Mouse (Mus musculus): ENCODE measurements around the gene Haus8. TPM values are rescaled to one million over a fixed set of nuclear protein-coding genes. Genes with fewer than 3 reads are reported as not detected.
"Not testable (repeated sequence)": the region's sequence is repeated elsewhere in the genome, so short reads cannot be mapped to it uniquely, and the experiment has no call there.

The Haus8 gene
- polyA plus RNA-seq, 1 experiment from 2014 or later: 54.6 TPM

DNA sequence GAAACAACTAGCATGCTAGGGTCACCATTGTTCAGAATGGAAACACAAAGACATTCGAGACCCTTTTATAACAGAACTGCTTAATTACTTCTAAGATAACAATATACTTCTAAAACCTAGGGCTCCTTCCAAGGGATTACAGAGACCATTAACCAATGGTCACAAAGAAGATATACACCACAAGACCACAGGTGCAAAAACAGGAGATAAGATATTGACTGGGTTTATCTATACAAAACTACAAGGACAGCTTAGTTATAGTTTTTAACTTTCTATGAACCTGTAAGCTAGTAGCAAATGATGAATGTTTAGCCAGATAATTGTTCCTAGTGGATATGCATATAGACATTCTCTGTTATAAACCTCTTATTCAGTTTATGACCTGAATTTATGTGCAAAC, 30.1 kb upstream of the Haus8 start:
- no peak overlapping the region for H3K4me3 ChIP-seq
- no peak overlapping the region for H3K9ac ChIP-seq
- no peaks in the 10 kb centered on the region for H3K4me1 ChIP-seq
- no peak overlapping the region for H3K27ac ChIP-seq
- 90% methylated on average over 1 of the region's 1 CpGs for WGBS
- H3K36me3 ChIP-seq: peaks cover 5% of the 10 kb centered on the region
- no peaks in the 10 kb centered on the region for H3K9me3 ChIP-seq
- H3K4me2 ChIP-seq (replicated peaks): no peak overlapping the region
- no peak for ATAC-seq (ENCODE audit: insufficient number of reproducible peaks, insufficient read depth, low FRiP score, low TSS enrichment)
- no peaks in the 10 kb centered on the region for H3K27me3 ChIP-seq

DNA sequence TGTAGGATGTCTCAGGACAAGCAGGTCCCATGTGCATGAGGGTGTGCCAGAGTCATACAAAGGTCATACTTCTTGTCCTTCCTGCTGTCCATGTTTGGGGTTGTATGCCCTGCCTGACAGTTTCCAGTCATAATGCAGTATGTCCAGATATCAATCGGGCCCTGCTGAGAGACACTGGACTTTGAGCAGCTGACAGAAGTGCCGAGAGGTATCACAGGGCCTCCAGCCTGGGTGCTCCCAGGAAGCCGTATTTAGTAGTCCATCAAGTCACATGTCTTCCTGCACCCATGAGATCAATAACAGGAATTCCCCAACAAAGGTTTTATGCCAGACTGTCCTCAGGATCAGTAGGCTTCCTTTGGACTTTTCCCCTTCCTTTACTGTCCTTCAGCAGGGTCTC, 27.0 kb upstream of the Haus8 start:
- no peaks in the 10 kb centered on the region for H3K4me1 ChIP-seq
- H3K36me3 ChIP-seq: peaks cover 22% of the 10 kb centered on the region
- WGBS: 95% methylated on average over 3 of the region's 3 CpGs

DNA sequence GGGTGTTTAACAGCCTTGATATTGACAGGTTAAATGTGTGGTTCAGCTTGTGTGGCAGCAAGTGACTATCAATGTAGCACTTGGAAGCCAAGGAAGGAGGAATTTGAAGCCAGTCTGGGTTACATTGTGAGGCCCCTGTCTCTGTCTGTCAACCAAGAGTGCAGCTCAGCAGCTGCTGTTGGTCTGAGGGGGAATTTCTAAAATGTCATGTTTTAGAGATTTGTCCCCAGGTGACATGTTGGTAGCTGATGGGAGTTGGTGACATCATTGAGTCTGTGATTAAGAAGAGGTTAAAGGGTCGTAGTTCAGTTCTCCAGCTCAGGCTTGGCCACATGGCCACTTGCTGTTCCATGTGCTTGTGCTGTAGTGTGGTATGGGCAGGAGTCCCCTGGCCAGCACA, 24.7 kb upstream of the Haus8 start:
- Histone ChIP-seq H3K4me2 (replicated peaks) (no peak overlapping the region), H3K9ac (no peak overlapping the region), H3K4me1 (no peaks in the 10 kb centered on the region), H3K27ac (no peak overlapping the region), H3K36me3 (peaks cover 24% of the 10 kb centered on the region), H3K9me3 (no peaks in the 10 kb centered on the region), H3K27me3 (no peaks in the 10 kb centered on the region), H3K4me3 (no peak overlapping the region)
- 88% methylated on average over 1 of the region's 1 CpGs for WGBS
- ATAC-seq (ENCODE audit: insufficient number of reproducible peaks, insufficient read depth, low FRiP score, low TSS enrichment): no peak

More for the DNA sequence above, 27.0 kb upstream of the Haus8 start:
- H3K9me3 ChIP-seq: no peaks in the 10 kb centered on the region
- no peak overlapping the region for H3K9ac ChIP-seq
- no peak overlapping the region for H3K4me3 ChIP-seq
- no peak overlapping the region for H3K4me2 ChIP-seq (replicated peaks)
- ATAC-seq (ENCODE audit: insufficient number of reproducible peaks, insufficient read depth, low FRiP score, low TSS enrichment): no peak
- no peaks in the 10 kb centered on the region for H3K27me3 ChIP-seq
- no peak overlapping the region for H3K27ac ChIP-seq

DNA sequence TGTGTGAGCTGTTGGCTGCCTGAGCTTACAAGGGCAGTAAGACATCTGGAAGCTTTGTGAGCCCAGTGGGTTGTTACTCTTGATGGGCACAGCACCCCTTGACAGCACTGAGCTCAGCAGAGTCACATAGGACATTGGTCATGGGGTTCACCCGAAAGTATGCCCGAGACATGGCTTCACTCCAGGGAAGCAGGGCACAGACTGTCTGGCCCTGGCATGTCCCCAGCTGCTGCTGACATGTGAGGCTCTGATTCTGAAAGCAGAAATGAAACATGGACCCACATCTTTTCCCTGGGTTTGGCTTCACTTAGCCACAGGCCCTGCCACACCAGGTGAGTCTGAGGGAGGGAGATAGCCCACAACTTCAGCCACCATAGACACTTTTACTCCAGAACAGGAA, 24.1 kb upstream of the Haus8 start:
- Histone ChIP-seq H3K4me2 (replicated peaks) (no peak overlapping the region), H3K9me3 (no peaks in the 10 kb centered on the region), H3K4me3 (no peak overlapping the region), H3K4me1 (no peaks in the 10 kb centered on the region), H3K9ac (no peak overlapping the region), H3K27ac (no peak overlapping the region), H3K36me3 (peaks cover 24% of the 10 kb centered on the region), H3K27me3 (no peaks in the 10 kb centered on the region)
- ATAC-seq (ENCODE audit: insufficient number of reproducible peaks, insufficient read depth, low FRiP score, low TSS enrichment): no peak
- 93% methylated on average over 2 of the region's 2 CpGs for WGBS

DNA sequence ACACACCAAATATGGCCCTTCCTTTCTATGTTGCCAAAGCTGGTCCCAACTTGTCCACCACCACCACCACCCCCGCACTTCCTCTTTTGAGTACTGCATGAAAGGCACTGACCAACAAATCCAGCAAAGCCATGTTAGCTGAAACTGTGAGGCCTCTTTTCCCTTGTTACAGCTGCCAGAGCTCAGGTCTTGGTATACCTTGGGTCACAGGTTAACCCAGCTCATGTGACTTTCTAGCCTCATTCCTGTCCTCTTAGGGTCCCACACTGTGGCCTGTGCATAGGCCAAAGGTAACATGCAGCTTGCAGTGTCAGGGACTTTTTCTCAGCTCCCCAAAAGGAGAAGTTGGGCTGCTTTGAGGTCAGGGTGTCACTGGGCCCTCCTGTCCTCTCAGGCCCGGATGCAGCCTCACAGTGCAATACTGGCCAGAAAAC, 23.5 kb upstream of the Haus8 start:
- H3K4me3 ChIP-seq: no peak overlapping the region
- 85% methylated on average over 2 of the region's 2 CpGs for WGBS
- H3K27me3 ChIP-seq: no peaks in the 10 kb centered on the region
- no peak overlapping the region for H3K9ac ChIP-seq
- ATAC-seq (ENCODE audit: insufficient number of reproducible peaks, insufficient read depth, low FRiP score, low TSS enrichment): no peak
- H3K9me3 ChIP-seq: no peaks in the 10 kb centered on the region
- H3K27ac ChIP-seq: no peak overlapping the region
- no peaks in the 10 kb centered on the region for H3K4me1 ChIP-seq
- no peak overlapping the region for H3K4me2 ChIP-seq (replicated peaks)
- peaks cover 28% of the 10 kb centered on the region for H3K36me3 ChIP-seq

DNA sequence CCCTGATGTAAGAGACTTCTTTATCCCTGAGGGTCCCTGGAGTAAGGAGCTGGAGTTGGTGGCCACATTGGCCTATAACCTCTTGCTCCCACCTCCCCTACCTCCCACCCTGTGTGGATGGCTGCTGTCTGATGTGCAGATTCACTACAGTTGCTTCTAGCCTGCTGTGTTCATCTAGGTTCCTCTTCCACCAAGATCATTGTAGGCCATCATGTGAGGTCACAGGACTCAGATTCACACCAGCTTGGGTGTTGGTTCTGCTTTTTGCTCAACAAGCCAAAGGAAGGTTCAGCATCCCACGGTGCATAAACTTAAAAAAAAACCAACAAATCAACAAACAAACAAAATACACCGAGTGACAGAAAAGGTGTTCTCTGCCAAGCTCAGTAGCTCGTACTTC, 21.2 kb upstream of the Haus8 start:
- H3K9ac ChIP-seq; ATAC-seq (ENCODE audit: insufficient number of reproducible peaks, insufficient read depth, low FRiP score, low TSS enrichment): not testable (repeated sequence)
- 84% methylated on average over 3 of the region's 3 CpGs for WGBS

DNA sequence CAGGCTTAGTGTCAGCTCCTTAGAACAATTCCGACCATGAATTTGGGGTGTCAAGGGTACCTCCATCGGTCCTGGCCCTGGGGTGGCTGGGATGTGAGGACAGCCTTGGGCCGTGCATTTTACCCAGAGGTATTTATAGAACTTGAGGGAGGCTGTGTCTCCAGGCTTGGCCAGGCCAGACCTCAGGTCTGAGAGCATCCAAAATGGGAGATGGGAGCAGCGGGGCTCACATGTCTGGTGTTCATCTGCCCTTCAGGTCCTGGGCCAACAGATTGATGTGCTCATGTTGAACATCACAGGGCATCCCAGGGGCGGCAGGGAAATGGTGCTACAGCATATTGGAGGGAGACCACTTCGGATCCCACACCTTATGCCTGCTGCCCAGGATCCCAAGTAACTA, 18.6 kb upstream of the Haus8 start:
- Histone ChIP-seq H3K4me2 (replicated peaks) (no peak overlapping the region), H3K9ac (no peak overlapping the region), H3K4me3 (no peak overlapping the region), H3K27me3 (no peaks in the 10 kb centered on the region), H3K27ac (no peak overlapping the region), H3K4me1 (no peaks in the 10 kb centered on the region), H3K36me3 (peaks cover 34% of the 10 kb centered on the region), H3K9me3 (no peaks in the 10 kb centered on the region)
- WGBS: 98% methylated on average over 6 of the region's 6 CpGs
- ATAC-seq (ENCODE audit: insufficient number of reproducible peaks, insufficient read depth, low FRiP score, low TSS enrichment): no peak

More for the DNA sequence above, 21.2 kb upstream of the Haus8 start:
- H3K36me3 ChIP-seq: peaks cover 45% of the 10 kb centered on the region
- not testable (repeated sequence) for H3K4me1 ChIP-seq; H3K4me3 ChIP-seq; H3K4me2 ChIP-seq (replicated peaks); H3K27ac ChIP-seq; H3K9me3 ChIP-seq; H3K27me3 ChIP-seq

DNA sequence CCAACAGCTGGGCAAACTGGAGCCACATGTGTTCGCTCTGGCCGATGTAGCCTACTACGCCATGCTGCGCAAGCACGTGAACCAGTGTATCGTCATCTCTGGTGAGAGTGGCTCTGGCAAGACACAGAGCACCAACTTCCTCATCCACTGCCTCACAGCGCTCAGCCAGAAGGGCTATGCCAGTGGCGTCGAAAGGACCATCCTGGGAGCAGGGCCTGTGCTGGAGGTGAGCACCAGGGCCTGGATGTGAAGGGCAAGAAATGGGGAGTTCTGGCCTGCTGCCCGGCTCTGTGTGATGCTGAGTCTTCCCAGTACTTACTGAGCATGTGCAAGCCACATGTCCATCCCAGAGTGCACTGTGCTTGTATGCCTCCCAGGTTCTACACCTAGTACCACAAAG, 18.2 kb upstream of the Haus8 start:
- Histone ChIP-seq H3K27ac (no peak overlapping the region), H3K4me2 (replicated peaks) (no peak overlapping the region), H3K9me3 (no peaks in the 10 kb centered on the region), H3K4me3 (no peak overlapping the region), H3K36me3 (peaks cover 31% of the 10 kb centered on the region), H3K4me1 (no peaks in the 10 kb centered on the region), H3K27me3 (no peaks in the 10 kb centered on the region), H3K9ac (no peak overlapping the region)
- no peak for ATAC-seq (ENCODE audit: insufficient number of reproducible peaks, insufficient read depth, low FRiP score, low TSS enrichment)
- WGBS: 93% methylated on average over 10 of the region's 10 CpGs

DNA sequence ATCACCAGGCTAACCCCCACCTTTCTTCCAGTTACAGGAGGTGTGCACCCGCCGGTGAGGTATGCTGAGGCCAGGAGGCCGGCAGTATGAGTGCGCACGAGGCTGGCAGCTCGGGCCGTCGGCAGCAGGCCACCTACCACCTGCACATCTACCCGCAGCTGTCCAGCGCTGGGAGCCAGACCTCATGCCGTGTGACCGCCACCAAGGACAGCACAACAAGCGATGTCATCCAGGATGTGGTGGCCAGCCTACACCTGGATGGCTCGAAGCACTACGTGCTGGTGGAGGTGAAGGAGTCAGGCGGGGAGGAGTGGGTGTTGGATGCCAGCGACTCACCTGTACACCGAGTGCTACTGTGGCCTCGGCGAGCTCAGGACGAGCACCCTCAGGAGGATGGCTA, 17.5 kb upstream of the Haus8 start:
- no peak overlapping the region for H3K4me2 ChIP-seq (replicated peaks)
- H3K27me3 ChIP-seq: no peaks in the 10 kb centered on the region
- 95% methylated on average over 21 of the region's 21 CpGs for WGBS
- no peak overlapping the region for H3K4me3 ChIP-seq
- ATAC-seq (ENCODE audit: insufficient number of reproducible peaks, insufficient read depth, low FRiP score, low TSS enrichment): no peak
- no peaks in the 10 kb centered on the region for H3K9me3 ChIP-seq
- no peak overlapping the region for H3K9ac ChIP-seq
- peaks cover 29% of the 10 kb centered on the region for H3K36me3 ChIP-seq
- H3K4me1 ChIP-seq: no peaks in the 10 kb centered on the region
- H3K27ac ChIP-seq: no peak overlapping the region

DNA sequence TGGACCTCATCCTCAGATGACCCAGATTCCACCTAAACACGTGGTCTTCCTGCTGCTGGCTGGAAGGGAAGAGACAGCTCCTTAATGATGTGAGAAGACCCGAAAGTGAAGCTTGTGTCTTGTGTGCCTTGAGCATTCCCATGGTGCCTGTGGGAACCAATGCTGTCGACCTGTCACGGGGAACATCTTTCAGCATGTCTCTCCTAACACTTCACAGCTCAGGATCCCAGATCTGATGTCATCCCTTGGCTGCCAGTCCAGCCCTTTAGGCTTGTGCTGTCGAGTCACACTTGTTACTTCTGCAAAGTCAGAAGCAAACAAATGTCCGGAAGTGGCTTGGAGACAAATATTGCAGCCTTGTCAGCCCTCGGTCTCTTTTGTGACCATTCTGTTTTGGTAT, 16.4 kb upstream of the Haus8 start:
- WGBS: 81% methylated on average over 7 of the region's 7 CpGs
- Histone ChIP-seq H3K9me3 (no peaks in the 10 kb centered on the region), H3K4me2 (replicated peaks) (no peak overlapping the region), H3K4me1 (no peaks in the 10 kb centered on the region), H3K36me3 (peaks cover 27% of the 10 kb centered on the region), H3K27me3 (no peaks in the 10 kb centered on the region), H3K4me3 (no peak overlapping the region), H3K27ac (no peak overlapping the region), H3K9ac (no peak overlapping the region)
- ATAC-seq (ENCODE audit: insufficient number of reproducible peaks, insufficient read depth, low FRiP score, low TSS enrichment): no peak

DNA sequence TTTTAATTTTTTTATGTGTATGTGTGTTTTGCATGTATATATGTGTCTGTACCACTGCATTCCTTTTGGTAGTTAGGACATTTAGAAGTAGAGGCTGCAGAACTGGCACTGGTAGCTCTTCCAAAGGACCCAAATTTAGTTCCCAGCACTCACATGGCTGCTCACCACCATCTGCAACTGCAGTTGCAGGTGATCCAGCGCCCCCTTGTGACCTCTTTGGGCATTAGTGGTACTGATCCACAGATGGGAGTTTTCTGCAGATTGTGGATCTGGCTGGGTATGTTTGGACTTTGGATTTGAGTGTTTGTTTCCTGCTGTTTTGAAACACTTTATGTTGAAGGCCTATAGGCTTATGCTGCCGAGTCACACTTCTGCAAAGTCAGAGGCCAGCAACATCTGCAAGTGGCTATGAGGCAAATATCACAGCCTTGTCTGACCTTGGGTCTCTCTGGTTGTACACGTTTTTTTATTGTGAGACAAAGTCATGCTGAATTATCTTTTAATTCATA, 15.8 kb upstream of the Haus8 start:
- WGBS: 60% methylated on average over 3 of the region's 3 CpGs
- no peak for ATAC-seq (ENCODE audit: insufficient number of reproducible peaks, insufficient read depth, low FRiP score, low TSS enrichment)
- H3K4me1 ChIP-seq: no peaks in the 10 kb centered on the region
- H3K4me2 ChIP-seq (replicated peaks): no peak overlapping the region
- no peaks in the 10 kb centered on the region for H3K9me3 ChIP-seq
- no peak overlapping the region for H3K27ac ChIP-seq
- no peak overlapping the region for H3K9ac ChIP-seq
- H3K4me3 ChIP-seq: no peak overlapping the region
- H3K27me3 ChIP-seq: no peaks in the 10 kb centered on the region
- H3K36me3 ChIP-seq: peaks cover 27% of the 10 kb centered on the region

DNA sequence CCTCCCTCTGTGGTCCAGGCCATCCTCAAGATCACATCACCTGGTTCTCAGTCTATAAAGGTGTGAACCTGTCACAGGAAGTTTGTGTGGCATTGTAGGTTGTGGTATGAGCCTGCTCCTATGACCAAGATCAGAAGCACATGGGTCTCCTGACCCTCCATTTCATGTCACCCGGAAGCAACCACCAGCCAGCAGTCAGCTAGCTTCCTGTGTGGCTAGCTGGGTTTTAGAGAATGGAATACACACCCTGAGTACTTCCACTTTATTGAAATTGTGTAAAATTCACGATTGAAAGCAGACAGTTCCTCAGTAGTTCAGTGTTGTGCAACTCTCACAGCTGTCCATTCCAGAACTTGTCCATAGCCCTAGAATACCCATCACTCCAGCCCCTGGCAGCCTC, 13.5 kb upstream of the Haus8 start:
- 70% methylated on average over 2 of the region's 2 CpGs for WGBS
- H3K4me1 ChIP-seq; H3K27ac ChIP-seq; H3K9me3 ChIP-seq; H3K4me2 ChIP-seq (replicated peaks); H3K4me3 ChIP-seq; ATAC-seq (ENCODE audit: insufficient number of reproducible peaks, insufficient read depth, low FRiP score, low TSS enrichment); H3K9ac ChIP-seq; H3K27me3 ChIP-seq: not testable (repeated sequence)
- H3K36me3 ChIP-seq: peaks cover 17% of the 10 kb centered on the region

DNA sequence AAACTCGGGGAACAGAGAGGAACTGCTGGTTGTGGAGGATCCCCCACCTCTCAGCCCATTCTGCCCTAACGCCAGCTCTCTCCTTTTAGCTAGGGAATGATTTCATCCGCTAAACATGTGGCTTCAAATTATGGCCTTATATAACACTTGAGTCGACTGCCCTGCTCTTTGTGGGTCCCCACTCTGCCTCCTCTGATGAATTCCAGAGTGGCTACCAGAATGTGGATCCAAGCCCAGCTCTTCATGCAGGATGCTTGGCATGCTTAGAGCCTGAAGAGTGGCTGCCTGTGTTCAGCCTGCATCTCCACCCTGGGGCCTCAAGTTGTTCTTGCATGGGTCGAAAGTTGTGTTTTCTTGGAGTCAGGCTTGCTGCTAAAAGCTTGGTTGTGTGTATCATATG, 9.9 kb upstream of the Haus8 start:
- ATAC-seq (ENCODE audit: insufficient number of reproducible peaks, insufficient read depth, low FRiP score, low TSS enrichment): no peak
- H3K9ac ChIP-seq: no peak overlapping the region
- 75% methylated on average over 5 of the region's 5 CpGs for WGBS
- no peaks in the 10 kb centered on the region; the same call in 1 of the 2 replicates for H3K4me1 ChIP-seq
- no peaks in the 10 kb centered on the region for H3K9me3 ChIP-seq
- H3K4me3 ChIP-seq: no peak overlapping the region
- no peak overlapping the region for H3K4me2 ChIP-seq (replicated peaks)
- H3K36me3 ChIP-seq: no peaks in the 10 kb centered on the region
- no peaks in the 10 kb centered on the region for H3K27me3 ChIP-seq
- no peak overlapping the region for H3K27ac ChIP-seq

All from embryonic facial prominence, embryonic 12.5 days (tissue).